Mouse (Mus musculus): ENCODE measurements at regions not wholly inside any gene's neighbourhood (a gene's known extent, or its start where the extent isn't known, plus 50 kb on each side); places are given as distances from the start of the nearest gene placed in this dataset.

- no peak overlapping the region for H3K4me3 ChIP-seq
- no peak for DNase-seq
- TF ChIP-seq CTCF (IDR thresholded peaks at IDR 0.05): peak; percentile 37; the same call in 1 of the 2 replicates
- intact Hi-C loops (cut with DNase I): no loop called here
- H3K27ac ChIP-seq: no peak overlapping the region
Measured at GRCm38 (mm10) chr16:73350698-73351097, 1042.6 kb downstream of the Robo1 start.

GRCm38 (mm10) chr16:73343941-73344340 is 1035.8 kb downstream of the Robo1 start:
- intact Hi-C loops (cut with DNase I): no loop called here
- no peak for DNase-seq
- TF ChIP-seq CTCF (IDR thresholded peaks at IDR 0.05): no peak
- Histone ChIP-seq H3K27ac (no peak overlapping the region), H3K4me3 (no peak overlapping the region)

GRCm38 (mm10) chr16:73343531-73343930 is 1035.4 kb downstream of the Robo1 start:
- no peak for TF ChIP-seq CTCF (IDR thresholded peaks at IDR 0.05)
- intact Hi-C loops (cut with DNase I): no loop called here
- H3K4me3 ChIP-seq: no peak overlapping the region
- no peak for DNase-seq
- H3K27ac ChIP-seq: no peak overlapping the region

- Histone ChIP-seq H3K4me3 (no peak overlapping the region), H3K27ac (no peak overlapping the region)
- no peak for DNase-seq
- TF ChIP-seq CTCF (IDR thresholded peaks at IDR 0.05): no peak
- intact Hi-C loops (cut with DNase I): no loop called here
Measured at GRCm38 (mm10) chr16:73317644-73318043, 1009.5 kb downstream of the Robo1 start.

GRCm38 (mm10) chr16:73310096-73310495 is 1002.0 kb downstream of the Robo1 start:
- intact Hi-C loops (cut with DNase I): no loop called here
- TF ChIP-seq CTCF (IDR thresholded peaks at IDR 0.05): no peak
- DNase-seq: no peak

GRCm38 (mm10) chr16:73279951-73280350 is 971.8 kb downstream of the Robo1 start:
- 0 out of 2 replicates have a peak overlapping the region, but pooled peaks have one; percentile 9 for H3K4me3 ChIP-seq
- DNase-seq: no peak
- no peak overlapping the region for H3K27ac ChIP-seq
- intact Hi-C loops (cut with DNase I): no loop called here
- no peak for TF ChIP-seq CTCF (IDR thresholded peaks at IDR 0.05)

More at GRCm38 (mm10) chr16:73310096-73310495, 1002.0 kb downstream of the Robo1 start:
- H3K27ac ChIP-seq: no peak overlapping the region
- H3K4me3 ChIP-seq: no peak overlapping the region

- Histone ChIP-seq H3K4me3 (no peak overlapping the region), H3K27ac (no peak overlapping the region)
- intact Hi-C loops (cut with DNase I): no loop called here
- no peak for DNase-seq
- no peak for TF ChIP-seq CTCF (IDR thresholded peaks at IDR 0.05)
Measured at GRCm38 (mm10) chr16:73259691-73260090, 951.6 kb downstream of the Robo1 start.

GRCm38 (mm10) chr16:73259283-73259682 is 951.2 kb downstream of the Robo1 start:
- H3K4me3 ChIP-seq: no peak overlapping the region
- no peak for TF ChIP-seq CTCF (IDR thresholded peaks at IDR 0.05)
- DNase-seq: no peak
- intact Hi-C loops (cut with DNase I): no loop called here
- no peak overlapping the region for H3K27ac ChIP-seq

GRCm38 (mm10) chr16:73245073-73245590 is 937.0 kb downstream of the Robo1 start:
- DNase-seq: no peak
- no peak overlapping the region for H3K27ac ChIP-seq
- TF ChIP-seq CTCF (IDR thresholded peaks at IDR 0.05): no peak
- intact Hi-C loops (cut with DNase I): no loop called here
- H3K4me3 ChIP-seq: no peak overlapping the region

- no peak for TF ChIP-seq CTCF (IDR thresholded peaks at IDR 0.05)
- Histone ChIP-seq H3K4me3 (no peak overlapping the region), H3K27ac (no peak overlapping the region)
- intact Hi-C loops (cut with DNase I): no loop called here
- DNase-seq: no peak
Measured at GRCm38 (mm10) chr16:73230599-73230998, 922.5 kb downstream of the Robo1 start.

GRCm38 (mm10) chr16:73217555-73217954 is 909.4 kb downstream of the Robo1 start:
- Histone ChIP-seq H3K27ac (no peak overlapping the region), H3K4me3 (no peak overlapping the region)
- intact Hi-C loops (cut with DNase I): no loop called here
- TF ChIP-seq CTCF (IDR thresholded peaks at IDR 0.05): no peak
- DNase-seq: no peak

- no peak for DNase-seq
- H3K4me3 ChIP-seq: no peak overlapping the region
- no peak for TF ChIP-seq CTCF (IDR thresholded peaks at IDR 0.05)
- intact Hi-C loops (cut with DNase I): no loop called here
- no peak overlapping the region for H3K27ac ChIP-seq
Measured at GRCm38 (mm10) chr16:73203542-73203941, 895.4 kb downstream of the Robo1 start.

- H3K4me3 ChIP-seq: no peak overlapping the region
- DNase-seq: no peak
- no peak overlapping the region for H3K27ac ChIP-seq
- no peak for TF ChIP-seq CTCF (IDR thresholded peaks at IDR 0.05)
- intact Hi-C loops (cut with DNase I): no loop called here
Measured at GRCm38 (mm10) chr16:73200991-73201390, 892.9 kb downstream of the Robo1 start.

GRCm38 (mm10) chr16:73182776-73183175 is 874.7 kb downstream of the Robo1 start:
- TF ChIP-seq CTCF (IDR thresholded peaks at IDR 0.05): no peak
- intact Hi-C loops (cut with DNase I): no loop called here
- H3K4me3 ChIP-seq: no peak overlapping the region
- DNase-seq: no peak
- no peak overlapping the region for H3K27ac ChIP-seq
